Mouse (Mus musculus): ENCODE results near the gene Pigc. TPM values are rescaled to one million over a fixed set of nuclear protein-coding genes. Genes with fewer than 3 reads are reported as not detected.

Pigc gene
- total and polyA plus RNA-seq, 3 experiments = 11.7 to 17.4 (median 12.4) TPM

DNA sequence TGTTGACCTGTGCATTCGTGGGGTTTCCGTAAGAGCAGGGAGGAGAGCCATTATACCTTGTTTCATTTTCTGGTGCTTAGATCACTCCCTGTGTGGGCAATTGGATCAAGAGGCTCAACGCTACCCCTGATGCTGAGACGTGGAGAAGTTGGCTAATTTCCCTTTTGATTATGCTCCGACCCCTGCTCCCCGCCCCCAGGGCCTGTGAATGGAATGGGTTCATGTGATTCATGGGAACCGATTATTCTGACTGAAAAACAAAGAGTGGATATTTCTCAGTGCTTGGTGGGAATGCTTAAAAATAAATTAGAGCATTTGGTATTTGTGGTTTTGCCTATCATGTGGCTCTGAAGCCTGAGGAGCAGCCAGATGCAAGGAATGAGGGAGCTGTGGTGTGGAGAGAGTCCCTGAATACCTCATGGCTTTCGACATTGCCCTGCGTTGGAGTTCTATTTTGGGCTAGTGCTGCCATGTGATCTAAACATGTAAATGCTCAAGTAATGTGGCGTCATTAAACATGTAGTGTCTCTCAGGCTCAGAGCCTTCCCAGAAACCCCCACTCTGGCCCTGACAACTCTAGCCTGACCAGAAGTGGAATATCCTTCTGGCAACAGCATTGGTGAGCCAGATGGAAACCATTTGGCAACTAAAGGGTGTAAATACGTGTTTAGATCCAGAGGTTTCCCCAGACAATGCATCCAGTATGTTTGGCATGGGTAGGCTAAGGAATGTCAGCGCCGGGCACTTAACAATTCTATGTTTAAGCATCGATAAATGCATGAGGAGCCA lies 34.9 kb downstream of the Pigc start:
- Histone ChIP-seq H3K9me3 (replicated peaks; ENCODE audit: low read length) (no peaks in the 10 kb centered on the region), H3K27me3 (replicated peaks) (no peaks in the 10 kb centered on the region), H3K36me3 (replicated peaks in 1 of 2; ENCODE audit: control insufficient read depth in 1 of 2, insufficient read depth in 1 of 2, low read length in 1 of 2) (peaks cover 0 to 3% of the 10 kb centered on the region in 2 experiments), H3K4me2 (ENCODE audit: insufficient read depth, low read depth, poor library complexity, severe bottlenecking) (no peak overlapping the region), H3K79me2 (replicated peaks; ENCODE audit: control insufficient read depth, extremely low read depth, insufficient read depth, poor library complexity, severe bottlenecking) (no peaks in the 10 kb centered on the region), H3K27ac (ENCODE audit: insufficient read depth, low read depth) (no peak overlapping the region), H3K4me3 (replicated peaks in 1 of 3; ENCODE audit: low read depth in 2 of 3, low read length in 2 of 3, poor library complexity in 1 of 3) (no peak overlapping the region), H3K4me1 (ENCODE audit: control insufficient read depth in 1 of 2, insufficient read depth in 2 of 2) (peaks cover 11 to 41% of the 10 kb centered on the region in 2 experiments), H3K9ac (ENCODE audit: insufficient read depth, low read depth) (no peak overlapping the region)
- in situ Hi-C loops (cut with MboI; ENCODE audit: low pct_ligation_motif_present, low pct_unique_long_range_greater_than_20kb, low sequenced_read_pairs) (loop anchor here (5.0 to 10.0 kb wide), 2 partner anchors 181 to 308 kb away; no protein-coding TSS in a partner anchor), dilution Hi-C loops (cut with MboI; ENCODE audit: extremely low pct_ligation_motif_present, extremely low pct_unique_long_range_greater_than_20kb, low sequenced_read_pairs) (no loop called here)
- no peak for DNase-seq (ENCODE audit: extremely low read depth)
- TF ChIP-seq HCFC1 (IDR thresholded peaks at IDR 0.05; ENCODE audit: low read depth, low read length) = no peak
- TF ChIP-seq MEF2A (IDR thresholded peaks at IDR 0.05; ENCODE audit: borderline replicate concordance, low read depth, low read length) = no peak
- no peak for TF ChIP-seq MAFK (IDR thresholded peaks at IDR 0.05; ENCODE audit: insufficient replicate concordance, low read length)
- no peak for TF ChIP-seq KAT2A (IDR thresholded peaks at IDR 0.05; ENCODE audit: insufficient replicate concordance, low read length)
- no peak for TF ChIP-seq CHD1 (IDR thresholded peaks at IDR 0.05; ENCODE audit: low read depth, low read length)
- TF ChIP-seq SIN3A (IDR thresholded peaks at IDR 0.05; ENCODE audit: low read length) = no peak
- no peak for TF ChIP-seq RAD21 (IDR thresholded peaks at IDR 0.05; ENCODE audit: low read depth, low read length)
- TF ChIP-seq NRF1 (IDR thresholded peaks at IDR 0.05; ENCODE audit: low read depth, low read length) = no peak
- TF ChIP-seq ZC3H11A (IDR thresholded peaks at IDR 0.05; ENCODE audit: low read depth, low read length) = no peak
- no peak for TF ChIP-seq MYC (IDR thresholded peaks at IDR 0.05; ENCODE audit: low read depth, low read length)
- no peak for TF ChIP-seq ZKSCAN1 (IDR thresholded peaks at IDR 0.05; ENCODE audit: borderline replicate concordance, low read depth, low read length)
- no peak for TF ChIP-seq USF1 (IDR thresholded peaks at IDR 0.05; ENCODE audit: low read depth, low read length)
- TF ChIP-seq BHLHE40 (IDR thresholded peaks at IDR 0.05; ENCODE audit: low read depth, low read length) = no peak
- no peak for TF ChIP-seq JUND (conservative IDR thresholded peaks at IDR 0.05; ENCODE audit: low read depth, low read length)
- TF ChIP-seq ETS1 (conservative IDR thresholded peaks at IDR 0.05; ENCODE audit: low read depth, low read length) = no peak
- TF ChIP-seq ZMIZ1 (IDR thresholded peaks at IDR 0.05; ENCODE audit: low read depth, low read length) = no peak
- TF ChIP-seq ELF1 (IDR thresholded peaks at IDR 0.05; ENCODE audit: low read depth, low read length) = no peak

DNA sequence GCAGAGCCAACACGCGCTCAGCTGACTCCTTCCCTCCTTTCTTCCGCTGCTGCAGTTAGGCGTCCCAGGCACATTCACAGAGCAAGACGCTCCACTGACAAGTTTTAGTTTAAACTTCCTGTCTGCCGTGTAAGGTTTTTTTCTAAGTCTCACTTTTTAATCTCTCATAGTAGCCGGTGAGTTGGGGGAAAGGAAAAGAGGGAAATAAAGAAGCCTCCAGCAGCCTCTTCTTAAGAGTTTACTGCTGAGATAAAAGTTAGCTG lies 35.5 kb downstream of the Pigc start:
- in situ Hi-C loops (cut with MboI; ENCODE audit: low pct_ligation_motif_present, low pct_unique_long_range_greater_than_20kb, low sequenced_read_pairs) (loop anchor here (5.0 to 10.0 kb wide), 2 partner anchors 180 to 308 kb away; no protein-coding TSS in a partner anchor), dilution Hi-C loops (cut with MboI; ENCODE audit: extremely low pct_ligation_motif_present, extremely low pct_unique_long_range_greater_than_20kb, low sequenced_read_pairs) (no loop called here)
- no peak for DNase-seq (ENCODE audit: extremely low read depth)
- Histone ChIP-seq H3K36me3 (replicated peaks in 1 of 2; ENCODE audit: control insufficient read depth in 1 of 2, insufficient read depth in 1 of 2, low read length in 1 of 2) (peaks cover 0 to 6% of the 10 kb centered on the region in 2 experiments), H3K4me2 (ENCODE audit: insufficient read depth, low read depth, poor library complexity, severe bottlenecking) (no peak overlapping the region), H3K27ac (ENCODE audit: insufficient read depth, low read depth) (no peak overlapping the region), H3K79me2 (replicated peaks; ENCODE audit: control insufficient read depth, extremely low read depth, insufficient read depth, poor library complexity, severe bottlenecking) (no peaks in the 10 kb centered on the region), H3K9ac (ENCODE audit: insufficient read depth, low read depth) (no peak overlapping the region), H3K4me1 (ENCODE audit: control insufficient read depth in 1 of 2, insufficient read depth in 2 of 2) (peaks cover 6 to 36% of the 10 kb centered on the region in 2 experiments), H3K9me3 (replicated peaks; ENCODE audit: low read length) (no peaks in the 10 kb centered on the region), H3K27me3 (replicated peaks) (no peaks in the 10 kb centered on the region), H3K4me3 (replicated peaks in 1 of 3; ENCODE audit: low read depth in 2 of 3, low read length in 2 of 3, poor library complexity in 1 of 3) (no peak overlapping the region)
- no peak for TF ChIP-seq ZC3H11A (IDR thresholded peaks at IDR 0.05; ENCODE audit: low read depth, low read length)
- no peak for TF ChIP-seq RAD21 (IDR thresholded peaks at IDR 0.05; ENCODE audit: low read depth, low read length)
- TF ChIP-seq TBP (conservative IDR thresholded peaks at IDR 0.05; ENCODE audit: low read depth, low read length) = no peak
- no peak for TF ChIP-seq NRF1 (IDR thresholded peaks at IDR 0.05; ENCODE audit: low read depth, low read length)
- no peak for TF ChIP-seq ETS1 (conservative IDR thresholded peaks at IDR 0.05; ENCODE audit: low read depth, low read length)
- no peak for TF ChIP-seq TCF12 (IDR thresholded peaks at IDR 0.05; ENCODE audit: low read depth, low read length)
- TF ChIP-seq EP300 (IDR thresholded peaks at IDR 0.05; ENCODE audit: low read length) = no peak
- no peak for TF ChIP-seq MYC (IDR thresholded peaks at IDR 0.05; ENCODE audit: low read depth, low read length)
- TF ChIP-seq ZNF384 (IDR thresholded peaks at IDR 0.05; ENCODE audit: low read depth, low read length) = no peak
- TF ChIP-seq POLR2A (IDR thresholded peaks at IDR 0.05; ENCODE audit: low read depth, low read length) = no peak
- TF ChIP-seq USF1 (IDR thresholded peaks at IDR 0.05; ENCODE audit: low read depth, low read length) = no peak
- TF ChIP-seq NELFE (IDR thresholded peaks at IDR 0.05; ENCODE audit: low read depth, low read length) = no peak
- TF ChIP-seq BHLHE40 (IDR thresholded peaks at IDR 0.05; ENCODE audit: low read depth, low read length) = no peak
- no peak for TF ChIP-seq SMC3 (IDR thresholded peaks at IDR 0.05; ENCODE audit: low read depth, low read length)
